Mouse (Mus musculus) spleen, postnatal 36 days (tissue): ENCODE measurements at regions not wholly inside any gene's neighbourhood (a gene's known extent, or its start where the extent isn't known, plus 50 kb on each side); places are given as distances from the start of the nearest gene placed in this dataset.
"Not testable (repeated sequence)": the region's sequence is repeated elsewhere in the genome, so short reads cannot be mapped to it uniquely, and the experiment has no call there.

Experiments used
- DNase-seq, 2 experiments: peaks; one replicate each; pipeline ENCODE4 v3.0.0; 2022; ENCODE audit warnings: low spot score in 2 of 2, mixed read lengths in 1 of 2

GRCm38 (mm10) chr17:4024384-4024783 is 328.3 kb upstream of the Nox3 start:
- DNase-seq: no peak

GRCm38 (mm10) chr17:4029202-4029601 is 333.1 kb upstream of the Nox3 start:
- no peak for DNase-seq

DNA sequence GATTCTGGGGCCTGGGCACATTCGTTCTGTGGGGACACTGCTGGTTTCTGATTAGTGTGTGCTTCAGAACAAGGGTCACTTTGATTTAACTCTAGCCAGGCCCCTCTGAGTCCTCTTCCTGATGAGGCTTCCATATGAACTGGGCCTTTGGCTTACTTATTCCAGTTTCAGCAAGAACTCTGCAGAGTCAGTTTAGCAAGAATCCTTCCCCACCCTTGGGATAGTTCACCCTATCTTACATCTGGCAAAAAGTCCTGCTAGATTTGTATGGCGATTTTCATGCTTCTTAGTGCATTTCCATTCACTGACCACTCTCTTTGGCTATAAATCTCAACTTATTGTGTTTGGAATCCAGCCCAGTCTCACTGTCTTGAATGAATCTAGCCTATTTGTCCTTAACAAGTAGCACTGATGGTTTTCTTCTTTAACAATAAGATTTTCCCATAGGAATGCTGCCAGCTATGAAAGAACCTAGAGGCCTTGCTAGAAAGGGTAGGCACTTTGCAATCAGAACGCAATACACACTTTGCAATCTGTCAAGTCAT is 338.8 kb upstream of the Nox3 start:
- no peak for DNase-seq

DNA sequence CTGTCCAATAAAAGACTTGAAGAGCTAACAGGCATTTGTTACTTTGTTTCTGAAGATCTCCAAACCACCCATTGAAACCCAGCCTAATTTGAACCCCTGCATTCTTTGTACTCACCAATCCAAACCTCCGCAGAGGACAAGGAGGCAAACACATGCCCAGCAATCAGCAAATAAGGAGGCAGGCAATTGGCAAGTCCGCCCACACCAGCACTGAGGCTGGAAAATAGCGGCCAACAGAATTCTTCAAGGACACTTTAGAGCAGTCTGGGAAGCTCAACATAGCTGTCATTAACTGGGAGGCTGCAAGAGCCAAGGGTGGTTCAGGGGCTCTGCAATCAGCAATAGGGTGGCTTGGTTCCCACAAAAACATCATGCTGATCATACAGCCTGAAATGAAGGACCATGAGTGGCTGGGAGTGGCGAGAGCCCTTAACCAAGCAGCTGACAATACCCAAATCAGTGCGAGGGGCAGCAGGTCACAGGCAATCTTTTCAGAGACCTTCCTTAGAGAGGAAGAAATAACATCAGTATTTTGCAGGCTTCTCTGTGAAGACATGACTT is 344.1 kb upstream of the Nox3 start:
- DNase-seq: no peak

- DNase-seq: not testable (repeated sequence)
These were observed 364.1 kb upstream of the Nox3 start for GRCm38 (mm10) chr17:4060186-4060585.

DNA sequence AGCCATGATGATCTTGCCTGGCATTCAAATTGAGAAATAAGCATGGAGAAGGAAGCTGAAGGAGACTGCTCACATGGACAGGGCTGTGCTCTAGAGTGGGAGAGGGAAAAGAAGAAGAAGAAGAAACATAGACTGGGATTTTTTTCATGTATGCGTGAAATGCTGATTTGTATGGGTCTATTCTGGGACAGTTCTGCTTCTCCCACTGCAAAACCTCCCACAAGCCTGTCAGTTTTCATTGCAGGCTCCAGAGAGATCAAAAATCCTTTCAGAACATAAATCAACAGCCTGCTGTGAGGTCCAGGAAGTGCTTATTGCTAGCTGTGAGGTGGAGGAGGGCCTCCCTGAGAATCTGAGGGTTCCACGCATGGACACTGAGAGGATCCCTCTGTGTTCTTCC is 377.3 kb upstream of the Nox3 start:
- no peak for DNase-seq

- DNase-seq: no peak
These were observed 384.5 kb upstream of the Nox3 start for GRCm38 (mm10) chr17:4080564-4080963.

DNA sequence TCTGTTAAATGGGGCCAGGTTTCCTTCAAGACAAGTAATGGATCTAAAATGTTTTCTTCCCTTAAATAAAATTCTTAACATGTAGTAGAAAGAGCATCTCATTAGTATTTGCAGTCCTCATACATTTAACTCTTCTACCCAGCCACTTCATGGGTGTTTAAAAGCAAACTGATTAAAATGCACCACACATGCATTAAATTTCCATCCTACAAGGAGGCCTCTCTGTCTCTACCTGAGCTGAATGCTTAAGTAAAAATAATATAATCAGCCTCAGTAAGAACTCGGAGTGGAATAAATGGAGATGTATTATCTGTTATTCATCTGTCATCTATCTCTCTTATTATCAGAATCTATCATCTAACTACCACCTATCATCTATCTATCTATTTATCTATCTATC is 398.6 kb upstream of the Nox3 start:
- DNase-seq: no peak

DNA sequence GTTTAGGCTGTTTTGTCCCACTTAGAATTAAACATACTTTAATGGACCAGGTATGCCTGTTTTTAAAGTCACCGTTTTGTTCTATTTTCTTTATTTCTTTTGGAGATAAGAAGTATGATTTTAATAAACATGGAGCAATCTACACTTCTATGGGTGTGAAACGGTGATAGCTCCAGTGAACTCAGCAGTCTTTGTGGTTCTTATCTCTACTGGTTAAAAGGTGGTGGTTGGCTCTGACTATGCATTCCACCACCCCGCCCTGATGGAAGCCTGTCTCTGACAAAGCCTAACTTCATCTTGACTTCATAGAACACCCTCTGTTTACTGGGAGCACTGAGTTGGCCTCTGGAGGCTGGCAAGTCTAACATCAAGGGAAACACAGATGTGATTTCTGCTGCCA is 407.3 kb upstream of the Nox3 start:
- DNase-seq: no peak

DNA sequence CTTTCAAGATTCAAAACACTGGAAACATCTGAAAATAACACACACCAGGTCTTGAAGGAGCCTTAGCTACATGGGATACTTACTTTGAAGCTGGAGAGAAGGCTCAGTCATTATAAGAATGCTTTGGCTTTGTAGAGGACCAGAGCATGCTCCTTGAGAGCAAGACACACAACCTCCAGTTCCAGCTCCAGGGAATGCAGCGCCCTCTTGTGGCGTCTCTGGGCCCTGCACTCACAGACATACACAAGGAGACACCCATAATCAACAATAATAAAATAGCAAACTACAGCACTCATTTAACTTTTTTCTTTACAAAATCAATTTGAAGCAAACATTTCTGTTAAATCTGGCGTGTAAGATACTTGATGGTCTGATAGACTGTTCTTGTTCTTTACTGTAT is 413.2 kb upstream of the Nox3 start:
- peak in 1 of 2 experiments; percentile 2 for DNase-seq

- DNase-seq: no peak
These were observed 417.0 kb upstream of the Nox3 start for GRCm38 (mm10) chr17:4113021-4113420.

DNA sequence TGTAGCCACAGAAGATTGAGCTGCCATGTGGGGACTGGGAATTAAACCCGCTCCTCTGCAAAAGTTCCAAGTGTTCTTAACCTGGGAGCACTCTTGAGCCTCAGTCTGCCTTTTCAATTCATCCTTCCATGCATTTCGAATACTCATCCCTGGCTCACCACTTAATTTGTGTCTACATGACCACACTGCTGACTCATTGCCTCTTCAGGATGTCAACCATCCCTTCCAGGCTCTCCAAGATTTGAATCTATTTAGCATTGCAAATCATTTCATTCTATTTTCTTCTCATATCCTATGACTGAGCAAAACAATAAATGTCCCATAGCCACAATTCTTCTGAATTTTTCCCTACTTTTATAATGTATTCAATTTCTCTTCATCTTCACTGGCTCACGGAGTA is 420.4 kb upstream of the Nox3 start:
- no peak for DNase-seq

DNA sequence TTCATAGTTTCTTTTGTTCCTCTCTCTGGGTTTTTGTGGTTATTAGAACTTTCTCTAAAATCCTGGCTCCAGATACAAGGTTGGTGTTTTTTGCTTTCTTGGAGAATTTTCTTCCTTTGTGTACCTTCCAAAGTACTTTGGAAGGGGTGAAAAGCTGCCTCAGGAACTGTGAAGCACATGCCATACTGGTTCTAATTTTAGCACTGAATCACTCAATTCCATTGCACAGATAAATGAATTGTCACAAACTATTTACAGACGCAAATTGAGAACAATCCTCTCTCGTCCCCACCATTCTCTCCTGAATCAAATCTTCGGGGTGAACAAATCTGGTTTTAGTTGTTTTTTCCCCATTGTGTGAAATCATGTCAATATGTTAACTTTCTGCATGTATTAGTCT is 437.6 kb upstream of the Nox3 start:
- no peak for DNase-seq

- no peak for DNase-seq
These were observed 467.4 kb upstream of the Nox3 start for GRCm38 (mm10) chr17:4163502-4163901.

DNA sequence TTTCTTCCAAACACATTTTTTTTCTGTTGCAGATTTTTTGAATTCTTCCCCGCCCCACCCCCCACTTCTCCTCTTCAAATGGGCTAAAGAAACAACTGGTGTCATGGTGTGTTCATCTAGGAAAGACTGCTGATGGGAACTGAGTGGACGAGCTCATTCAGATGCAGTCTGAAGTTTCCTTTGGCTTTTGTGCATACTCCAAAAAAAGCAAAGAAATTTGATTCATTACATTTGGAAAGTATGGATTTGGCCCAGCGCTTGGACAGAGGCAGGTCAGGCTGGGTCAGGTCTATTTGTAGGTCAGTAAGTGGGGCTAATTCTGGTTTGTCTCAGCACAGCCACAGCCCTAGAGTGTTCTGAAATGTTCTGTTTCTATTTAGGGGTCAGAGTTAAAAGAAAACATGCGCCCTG is 477.9 kb upstream of the Nox3 start:
- DNase-seq: peak in 1 of 2 experiments; percentile 1

- no peak for DNase-seq
These were observed 478.9 kb upstream of the Nox3 start for GRCm38 (mm10) chr17:4175006-4175405.

DNA sequence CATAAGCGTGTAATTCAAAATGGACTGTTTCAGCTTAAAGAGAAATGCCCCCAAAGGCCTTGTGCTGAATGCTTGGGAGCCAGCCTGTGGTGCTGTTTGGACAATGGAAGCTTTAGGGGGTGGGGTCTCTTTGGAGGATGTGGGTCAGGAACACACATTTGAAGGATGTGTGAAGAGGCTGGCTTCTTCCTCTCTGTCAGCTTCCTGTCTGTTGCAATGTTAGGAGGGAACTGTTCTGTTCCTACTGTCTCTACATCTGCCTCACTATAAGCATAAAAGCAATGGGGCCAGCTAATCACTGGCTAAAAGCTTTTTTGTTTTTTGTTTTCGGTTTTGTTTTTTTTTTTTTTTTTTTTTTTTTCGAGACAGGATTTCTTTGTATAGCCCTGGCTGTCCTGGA is 480.5 kb upstream of the Nox3 start:
- no peak for DNase-seq

DNA sequence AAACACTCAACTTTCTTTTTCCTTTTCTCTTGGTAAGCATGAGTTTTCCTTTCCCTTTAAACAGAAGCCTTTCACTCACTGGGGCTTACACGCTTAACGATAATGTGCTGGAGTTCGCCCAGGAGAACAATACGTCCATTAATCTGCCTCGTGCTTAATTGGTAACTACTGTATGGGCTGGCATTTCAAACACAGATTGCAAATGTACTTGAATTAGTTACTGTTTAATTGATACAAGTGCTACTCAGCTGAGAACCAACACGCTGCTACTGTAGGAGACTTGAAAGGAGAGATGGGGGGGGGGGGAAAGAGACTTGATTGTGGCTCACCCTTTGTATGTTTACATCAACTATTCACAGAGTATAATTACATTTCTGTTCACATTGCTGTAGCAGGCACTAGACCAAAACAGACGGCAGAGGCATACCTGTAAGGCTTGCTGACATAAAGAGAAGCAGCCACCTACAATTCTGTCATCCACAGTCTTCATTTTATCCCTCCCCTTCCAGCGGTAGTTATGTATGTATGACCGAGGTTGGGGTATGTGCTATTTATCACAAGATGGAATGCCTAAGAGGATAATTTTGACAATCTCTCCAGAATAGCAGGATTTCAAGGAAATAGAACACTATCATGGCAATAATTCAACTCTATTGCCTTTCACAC is 481.6 kb upstream of the Nox3 start:
- DNase-seq: no peak

DNA sequence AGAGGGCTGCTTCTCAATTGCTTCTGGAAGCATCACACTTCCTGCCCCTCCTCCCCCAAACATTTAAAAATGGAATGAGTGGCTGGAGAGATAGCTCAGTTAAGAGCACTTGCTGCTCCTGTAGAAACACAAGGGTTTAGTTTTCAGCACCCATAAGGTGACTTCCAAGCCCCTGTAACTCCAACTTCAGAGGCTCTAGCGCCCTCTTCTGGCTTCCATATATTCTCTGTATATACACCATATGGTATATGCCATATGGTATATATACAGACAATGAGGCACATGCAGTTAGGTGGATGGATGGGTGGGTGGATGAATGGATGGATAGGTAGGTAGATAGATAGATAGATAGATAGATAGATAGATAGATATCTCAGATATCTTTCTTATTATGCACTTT is 483.2 kb upstream of the Nox3 start:
- DNase-seq: no peak

DNA sequence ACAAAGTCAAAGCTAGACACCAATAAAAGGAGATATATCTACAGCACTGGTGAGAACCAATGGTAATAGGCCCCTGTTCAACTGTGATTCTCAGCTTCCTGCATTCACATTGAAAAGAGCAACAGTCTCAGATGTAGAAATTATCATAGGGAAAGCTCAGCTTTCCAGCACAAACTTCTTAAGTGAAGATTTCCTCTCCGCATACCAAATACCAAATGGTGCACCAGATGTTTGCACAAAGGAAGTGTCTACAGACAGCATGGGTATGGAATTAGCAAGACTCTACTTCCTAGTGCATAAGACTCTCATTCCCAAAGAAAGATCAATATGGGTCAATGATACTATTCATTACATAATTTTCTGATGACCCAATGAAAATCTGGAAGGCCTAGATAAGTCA is 486.0 kb upstream of the Nox3 start:
- no peak for DNase-seq

- DNase-seq: no peak
These were observed 490.7 kb upstream of the Nox3 start for GRCm38 (mm10) chr17:4186802-4187201.

GRCm38 (mm10) chr17:4187606-4188005 is 491.5 kb upstream of the Nox3 start:
- no peak for DNase-seq

GRCm38 (mm10) chr17:4196793-4197448 is 500.9 kb upstream of the Nox3 start:
- DNase-seq: no peak
